Mouse (Mus musculus) liver, embryonic 11.5 days (tissue): ENCODE results near the gene Ksr1. TPM values are rescaled to one million over a fixed set of nuclear protein-coding genes. Genes with fewer than 3 reads are reported as not detected.

ENCODE experiments used
- ATAC-seq: fragments of 200-750 bp; cut with Nextera tagmentation; replicated peaks from 2 replicates; pipeline ENCODE4 v1.8.0; 2017; ENCODE audit warnings: moderate number of reproducible peaks, mild to moderate bottlenecking, moderate TSS enrichment, moderate library complexity; ENCODE audit not compliant: low FRiP score
- DNase-seq: peaks from one replicate; pipeline ENCODE4 v3.0.0-alpha.2; 2017; ENCODE audit warnings: low spot score
- H3K27ac ChIP-seq: fragments of 300-500 bp; sonication (generic); 2 replicates; pipeline ENCODE4 v1.5.1; 2014; ENCODE audit warnings: mild to moderate bottlenecking, low read depth, low read length, control low read depth
- H3K27me3 ChIP-seq: fragments of 300-500 bp; sonication (generic); replicated peaks from 2 replicates; pipeline ENCODE4 v1.6.1; 2014; ENCODE audit warnings: low read length, mixed read lengths; ENCODE audit not compliant: control insufficient read depth, insufficient read depth
- H3K36me3 ChIP-seq: fragments of 300-500 bp; sonication (generic); 2 replicates; pipeline ENCODE4 v1.6.1; 2014; ENCODE audit warnings: mild to moderate bottlenecking, low read length, moderate library complexity, mixed read lengths; ENCODE audit not compliant: control insufficient read depth, insufficient read depth
- H3K4me1 ChIP-seq: fragments of 300-500 bp; sonication (generic); replicated peaks from 2 replicates; pipeline ENCODE4 v1.6.1; 2014; ENCODE audit warnings: low read length, mixed read lengths; ENCODE audit not compliant: control insufficient read depth, insufficient read depth
- H3K4me2 ChIP-seq: fragments of 300-500 bp; sonication (generic); 2 replicates; pipeline ENCODE4 v1.6.1; 2014; ENCODE audit warnings: mild to moderate bottlenecking, control low read depth, moderate library complexity
- H3K4me3 ChIP-seq: fragments of 300-500 bp; sonication (generic); 2 replicates; pipeline ENCODE4 v1.5.1; 2014; ENCODE audit warnings: low read depth, low read length, control low read depth
- H3K9ac ChIP-seq: fragments of 300-500 bp; sonication (generic); 2 replicates; pipeline ENCODE4 v1.6.1; 2014; ENCODE audit warnings: low read depth, low read length, control low read depth
- H3K9me3 ChIP-seq: fragments of 300-500 bp; sonication (generic); 2 replicates; pipeline ENCODE4 v1.6.1; 2016; ENCODE audit warnings: low read length, inconsistent platforms, mixed read lengths; ENCODE audit not compliant: control insufficient read depth
- WGBS: fragments of 180-500 bp; shearing (Covaris S2); extraction: QIAGEN DNeasy Blood & Tissue Kit; methylation state at CpG from one replicate; pipeline ENCODE4 v1.1.7; 2014; 5-methylcytosine and 5-hydroxymethylcytosine counted together
- polyA plus RNA-seq: library from polyadenylated mRNA; unstranded; fragments of >200 nt; fragmentation: Nextera tagmentation; extraction: Ambion mirVana; gene quantifications from 2 replicates; pipeline ENCODE4 v1.2.1, GENCODE M21; 2014

Gene Ksr1
- polyA plus RNA-seq, 1 experiment from 2014 or later: 5.0 TPM

DNA sequence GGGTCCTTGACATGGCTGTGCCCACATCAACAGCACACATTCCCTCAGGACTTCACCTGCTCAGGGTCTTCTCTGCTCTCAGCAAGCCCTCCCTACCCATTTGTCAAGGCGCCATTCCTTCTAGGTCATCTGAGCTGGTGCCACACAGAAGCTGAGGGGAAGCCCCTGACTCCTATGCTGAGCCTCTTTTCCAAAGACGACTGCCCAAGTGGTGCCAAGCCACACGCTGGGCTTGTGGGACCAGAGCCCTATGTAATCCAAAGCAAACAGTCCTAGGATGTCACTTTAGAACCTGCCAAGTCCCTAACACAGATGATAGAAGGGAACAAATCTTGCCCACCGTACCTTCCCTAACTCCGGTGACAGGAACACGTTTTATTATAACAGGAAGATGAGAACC lies 87.6 kb downstream of the Ksr1 start:
- Histone ChIP-seq H3K9me3 (no peaks in the 10 kb centered on the region), H3K4me3 (no peak overlapping the region), H3K27me3 (no peaks in the 10 kb centered on the region), H3K9ac (no peak overlapping the region), H3K36me3 (no peaks in the 10 kb centered on the region), H3K4me2 (no peak overlapping the region), H3K27ac (0 out of 2 replicates have a peak overlapping the region, but pooled peaks have one; percentile 28), H3K4me1 (peaks cover 28% of the 10 kb centered on the region)
- 84% methylated on average over 6 of the region's 6 CpGs for WGBS
- no peak for ATAC-seq
- DNase-seq: no peak

DNA sequence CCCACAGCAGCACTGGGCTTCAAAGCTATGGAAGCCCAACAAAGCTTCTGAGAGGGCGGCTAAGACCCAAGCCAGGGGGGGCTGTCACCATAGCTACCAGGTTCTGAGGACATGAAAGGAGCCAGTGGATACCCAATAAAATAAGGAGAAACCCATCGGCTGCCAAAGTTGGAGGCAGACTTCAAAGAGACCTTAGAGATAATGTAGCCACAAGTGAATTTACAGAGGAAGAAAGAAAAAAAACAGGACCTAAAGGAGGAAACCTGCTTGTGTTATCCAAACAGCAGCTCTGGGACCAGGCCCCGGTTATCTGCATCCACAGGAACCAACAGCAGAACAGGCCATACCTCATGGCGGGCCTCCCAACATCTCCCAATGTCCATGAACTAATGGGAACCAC lies 88.4 kb downstream of the Ksr1 start:
- H3K27me3 ChIP-seq: no peaks in the 10 kb centered on the region
- WGBS: 25% methylated on average over 4 of the region's 4 CpGs
- no peaks in the 10 kb centered on the region for H3K36me3 ChIP-seq
- peaks cover 34% of the 10 kb centered on the region for H3K4me1 ChIP-seq
- no peak overlapping the region for H3K4me2 ChIP-seq
- no peak for DNase-seq
- H3K9me3 ChIP-seq: no peaks in the 10 kb centered on the region
- no peak for ATAC-seq
- peak overlapping the region; percentile 54 for H3K27ac ChIP-seq
- no peak overlapping the region for H3K4me3 ChIP-seq
- no peak overlapping the region for H3K9ac ChIP-seq

DNA sequence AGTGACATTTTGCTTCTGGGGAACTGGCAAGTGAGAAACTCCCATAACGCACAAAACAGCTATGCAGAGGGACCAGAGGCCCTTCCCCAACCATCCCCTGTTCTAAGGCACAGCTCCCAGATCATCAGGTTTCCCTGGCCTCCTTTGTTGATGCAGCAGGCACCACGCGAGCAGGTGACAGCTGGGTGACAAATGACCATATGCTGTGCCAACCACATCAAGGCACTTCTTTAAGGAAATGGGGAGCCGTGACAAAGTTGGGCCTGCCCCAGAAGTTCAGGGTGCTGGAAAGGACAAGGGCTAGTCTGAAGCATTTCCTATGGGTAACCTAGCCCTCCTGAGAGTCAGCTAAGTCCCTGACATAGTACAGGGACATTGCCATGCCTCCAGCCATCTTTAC lies 89.3 kb downstream of the Ksr1 start:
- H3K27me3 ChIP-seq: no peaks in the 10 kb centered on the region
- DNase-seq: no peak

DNA sequence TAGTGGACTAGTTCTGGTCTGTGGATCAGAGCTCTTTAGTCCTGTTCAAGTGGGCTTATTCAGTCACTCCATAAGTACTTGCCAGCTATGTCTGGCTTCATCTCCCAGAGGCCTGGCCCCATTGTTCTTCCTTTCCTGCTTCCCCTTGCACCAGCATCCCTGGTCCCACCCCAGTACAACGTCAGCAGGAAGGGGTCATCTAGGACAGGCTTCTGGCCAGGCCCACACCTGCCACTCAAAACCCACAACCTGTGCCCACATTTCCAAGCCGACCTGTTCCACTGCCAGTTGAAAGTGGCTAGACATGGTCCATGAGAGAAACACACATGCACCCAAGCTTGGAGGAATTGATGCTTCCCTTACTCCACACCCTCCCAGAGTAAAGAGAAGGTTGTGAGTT lies 90.2 kb downstream of the Ksr1 start:
- WGBS: 52% methylated on average over 2 of the region's 2 CpGs
- no peak overlapping the region for H3K4me2 ChIP-seq
- H3K36me3 ChIP-seq: no peaks in the 10 kb centered on the region
- peaks cover 46% of the 10 kb centered on the region for H3K4me1 ChIP-seq
- H3K9me3 ChIP-seq: no peaks in the 10 kb centered on the region
- H3K4me3 ChIP-seq: no peak overlapping the region
- H3K27ac ChIP-seq: no peak overlapping the region; the same call in 1 of the 2 replicates
- ATAC-seq (no peak), DNase-seq (no peak)
- no peak overlapping the region for H3K9ac ChIP-seq
- no peaks in the 10 kb centered on the region for H3K27me3 ChIP-seq

More for the DNA sequence above, 89.3 kb downstream of the Ksr1 start:
- ATAC-seq: no peak
- 67% methylated on average over 4 of the region's 4 CpGs for WGBS
- Histone ChIP-seq H3K9me3 (no peaks in the 10 kb centered on the region), H3K4me1 (peaks cover 39% of the 10 kb centered on the region), H3K36me3 (no peaks in the 10 kb centered on the region), H3K4me3 (no peak overlapping the region), H3K4me2 (no peak overlapping the region), H3K9ac (no peak overlapping the region), H3K27ac (no peak overlapping the region; the same call in 1 of the 2 replicates)

DNA sequence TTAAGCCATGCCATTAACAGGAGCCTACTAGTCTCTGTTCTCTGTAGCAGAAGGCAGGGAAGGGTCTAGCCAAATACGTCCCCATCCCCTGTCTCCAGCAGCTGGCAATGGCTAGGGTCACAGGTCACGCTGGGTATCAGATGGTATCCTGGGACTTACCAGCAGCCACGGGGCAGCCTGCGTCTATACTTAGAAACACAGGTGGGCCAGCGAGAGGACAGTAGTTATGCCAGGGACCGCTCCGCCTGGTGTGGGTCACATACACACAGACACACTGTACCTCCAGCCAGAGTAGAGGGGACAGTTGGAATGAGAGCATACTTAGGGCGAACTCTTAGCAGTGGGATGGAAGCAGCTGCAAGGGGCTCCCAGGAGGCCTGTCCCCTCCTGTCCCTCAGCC lies 91.0 kb downstream of the Ksr1 start:
- Histone ChIP-seq H3K4me1 (peaks cover 55% of the 10 kb centered on the region), H3K36me3 (no peaks in the 10 kb centered on the region), H3K27me3 (no peaks in the 10 kb centered on the region), H3K9ac (peak overlapping the region; percentile 28; the same call in 1 of the 2 replicates), H3K9me3 (no peaks in the 10 kb centered on the region), H3K4me2 (no peak overlapping the region), H3K4me3 (no peak overlapping the region), H3K27ac (peak overlapping the region; percentile 83)
- ATAC-seq: no peak
- no peak for DNase-seq
- 80% methylated on average over 8 of the region's 8 CpGs for WGBS

DNA sequence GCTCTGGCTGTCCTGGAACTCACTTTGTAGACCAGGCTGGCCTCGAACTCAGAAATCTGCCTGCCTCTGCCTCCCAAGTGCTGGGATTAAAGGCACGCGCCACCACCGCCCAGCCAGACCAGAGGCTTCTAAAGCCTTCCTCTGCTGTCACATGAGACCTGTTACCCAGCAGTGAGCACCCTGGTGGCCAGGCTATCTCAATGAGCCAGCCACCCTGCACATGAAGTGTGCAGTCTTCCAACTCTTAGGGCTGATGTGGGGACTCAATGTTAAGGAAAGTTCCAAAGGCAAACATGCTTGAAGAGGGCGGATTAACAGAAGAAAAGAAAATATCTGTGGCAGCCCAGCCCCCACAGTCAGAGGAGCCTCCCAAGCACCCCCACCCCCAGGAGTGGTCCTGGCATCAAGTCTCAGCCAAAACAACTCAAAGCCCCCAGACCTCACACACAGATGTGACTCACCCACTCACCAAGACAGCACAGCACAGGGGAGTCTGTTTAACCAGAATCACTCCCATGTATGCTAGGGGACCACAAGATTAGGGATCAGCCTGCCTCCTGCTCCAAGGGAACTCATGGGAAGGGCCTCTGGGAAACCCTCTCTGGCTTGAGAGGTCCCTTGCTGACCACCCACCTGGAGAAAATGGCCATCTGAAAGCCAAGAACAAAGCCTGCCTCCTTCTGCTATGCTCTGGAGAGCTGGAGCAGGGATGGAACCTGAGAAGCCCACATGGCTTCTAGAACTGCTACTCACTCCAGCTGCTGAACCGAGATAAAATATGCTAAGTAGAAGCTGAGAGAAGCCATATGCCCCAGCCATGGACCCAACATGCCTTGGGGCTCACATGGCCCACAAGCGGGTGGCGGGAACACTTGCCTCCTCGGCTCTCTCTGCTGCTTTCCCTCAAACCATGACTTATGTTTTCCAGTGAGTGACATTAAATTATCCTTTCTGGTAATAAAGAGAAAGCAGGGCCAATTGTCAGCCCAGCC lies 91.8 kb downstream of the Ksr1 start:
- H3K4me1 ChIP-seq: peaks cover 55% of the 10 kb centered on the region
- no peak overlapping the region; the same call in 1 of the 2 replicates for H3K4me2 ChIP-seq
- peak overlapping the region; percentile 28 for H3K9ac ChIP-seq
- no peaks in the 10 kb centered on the region for H3K9me3 ChIP-seq
- WGBS: 68% methylated on average over 9 of the region's 9 CpGs
- no peak overlapping the region for H3K4me3 ChIP-seq
- ATAC-seq (peak; percentile 84), DNase-seq (no peak)
- H3K27ac ChIP-seq: peak overlapping the region; percentile 83
- H3K36me3 ChIP-seq: no peaks in the 10 kb centered on the region
- no peaks in the 10 kb centered on the region for H3K27me3 ChIP-seq

DNA sequence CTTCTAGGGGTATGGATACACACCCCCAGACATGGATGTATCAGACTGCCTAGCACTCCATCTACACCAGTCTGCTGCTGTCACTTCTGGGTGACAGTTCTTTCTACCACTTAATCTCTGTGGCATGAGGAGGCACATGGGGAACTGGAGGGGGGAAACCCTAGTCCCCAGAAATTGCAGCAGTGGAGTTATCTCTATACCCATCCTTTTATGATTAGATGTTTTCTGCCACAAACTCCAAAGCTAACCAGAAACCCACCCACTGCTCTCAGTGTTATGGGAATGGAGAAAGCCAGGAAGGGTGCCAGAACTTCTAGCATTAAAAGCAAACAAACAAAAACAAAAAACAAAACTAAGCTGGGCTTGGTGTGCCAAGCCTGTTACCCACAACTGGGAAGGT lies 92.8 kb downstream of the Ksr1 start:
- no peak overlapping the region for H3K27ac ChIP-seq
- no peaks in the 10 kb centered on the region for H3K27me3 ChIP-seq
- DNase-seq (no peak), ATAC-seq (no peak)
- no peak overlapping the region for H3K4me2 ChIP-seq
- no peaks in the 10 kb centered on the region for H3K36me3 ChIP-seq
- peaks cover 54% of the 10 kb centered on the region for H3K4me1 ChIP-seq
- H3K4me3 ChIP-seq: no peak overlapping the region
- H3K9me3 ChIP-seq: no peaks in the 10 kb centered on the region
- 0 out of 2 replicates have a peak overlapping the region, but pooled peaks have one; percentile 12 for H3K9ac ChIP-seq

DNA sequence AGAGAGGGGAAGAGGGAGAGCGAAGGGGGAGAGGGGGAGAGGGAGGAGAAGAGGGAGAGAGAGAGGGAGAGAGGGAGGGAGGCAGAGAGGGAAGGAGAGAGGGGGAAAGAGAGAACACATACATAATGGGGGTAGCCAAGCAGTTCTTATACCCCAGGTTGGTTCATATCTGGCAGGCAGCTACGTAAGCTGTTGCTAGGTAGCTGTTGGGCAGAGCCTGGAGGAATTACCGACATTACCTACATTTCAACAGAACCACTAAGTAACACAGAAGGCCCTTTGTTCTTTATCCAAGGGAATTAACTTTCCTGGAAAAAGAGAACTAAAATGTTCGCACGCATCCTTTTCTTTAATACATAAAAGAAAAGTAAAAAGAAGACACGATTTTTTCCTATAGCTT lies 93.4 kb downstream of the Ksr1 start:
- 86% methylated on average over 6 of the region's 6 CpGs for WGBS
- Histone ChIP-seq H3K4me3 (no peak overlapping the region), H3K27me3 (no peaks in the 10 kb centered on the region), H3K4me1 (peaks cover 48% of the 10 kb centered on the region), H3K36me3 (no peaks in the 10 kb centered on the region), H3K4me2 (no peak overlapping the region), H3K9me3 (no peaks in the 10 kb centered on the region), H3K9ac (no peak overlapping the region), H3K27ac (no peak overlapping the region)
- ATAC-seq (no peak), DNase-seq (no peak)

DNA sequence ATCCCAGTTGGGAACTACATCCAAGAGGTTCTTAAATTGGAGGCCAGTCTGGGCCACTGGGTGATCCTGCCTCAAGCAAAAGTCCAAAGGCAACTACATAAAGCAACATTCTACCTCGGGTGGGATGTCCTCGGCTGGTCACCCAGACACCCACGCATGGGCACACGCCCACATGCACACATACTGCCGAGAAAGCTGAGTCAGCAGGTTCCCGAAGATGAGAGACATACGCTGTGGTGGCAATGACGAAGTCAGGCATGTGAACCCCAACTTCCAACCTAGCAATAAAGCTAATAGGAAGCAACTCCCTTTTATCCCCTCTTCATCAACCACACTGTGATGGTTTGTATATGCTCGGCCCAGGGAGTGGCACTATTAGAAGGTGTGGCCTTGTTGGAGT lies 94.7 kb downstream of the Ksr1 start:
- no peak overlapping the region for H3K9ac ChIP-seq
- DNase-seq: no peak
- peak overlapping the region; percentile 40; the same call in 1 of the 2 replicates for H3K27ac ChIP-seq
- H3K4me3 ChIP-seq: no peak overlapping the region
- H3K4me2 ChIP-seq: peak overlapping the region; percentile 49
- no peaks in the 10 kb centered on the region for H3K9me3 ChIP-seq
- H3K27me3 ChIP-seq: no peaks in the 10 kb centered on the region
- peaks cover 43% of the 10 kb centered on the region for H3K4me1 ChIP-seq
- no peak for ATAC-seq
- no peaks in the 10 kb centered on the region for H3K36me3 ChIP-seq
- 63% methylated on average over 9 of the region's 9 CpGs for WGBS
